12 mouse cellular contexts compared by ENCODE assay signal in genomic region chr16:12115040-12115856, GRCm38 (mm10).
DNase-seq lines count a peak whose midpoint lies in the region; ATAC-seq and TF ChIP-seq lines count a peak whose summit lies in the region.
"Had no signal": no experiment of that assay in that cellular context is flagged by ENCODE, and none has a peak within 500 bp of the region (broad histone marks: within the 10 kb centered on the region; RNA-seq: fewer than 3 reads in every experiment).

No protein-coding gene starts in this region.

- WGBS in hindbrain, embryonic 11.5 days = 50% methylated on average over 7 of the region's 7 CpGs
- WGBS in hindbrain, embryonic 10.5 days = 44% methylated on average over 7 of the region's 7 CpGs
- 38% methylated on average over 7 of the region's 7 CpGs for WGBS in forebrain, embryonic 15.5 days
- WGBS in midbrain, postnatal 0 days = 26% methylated on average over 7 of the region's 7 CpGs
- 28% methylated on average over 7 of the region's 7 CpGs for WGBS in cerebellum, adult 2 months

- ATAC-seq in hindbrain, embryonic 11.5 days (ENCODE audit: low FRiP score) = no peak
- ATAC-seq in forebrain, embryonic 15.5 days (replicated peaks) = peak; percentile 79
- peak; percentile 80 for ATAC-seq in midbrain, postnatal 0 days (ENCODE audit: low FRiP score)

- no peak overlapping the region for H3K9ac ChIP-seq in hindbrain, embryonic 11.5 days (ENCODE audit: low read depth, low read length)
- no peak overlapping the region for H3K9ac ChIP-seq in forebrain, embryonic 15.5 days (replicated peaks)
- H3K9ac ChIP-seq in midbrain, postnatal 0 days (replicated peaks; ENCODE audit: low read length, poor library complexity, severe bottlenecking) = no peak overlapping the region
- H3K9ac ChIP-seq: limb, embryonic 15.5 days had no signal

- no peak for TF ChIP-seq POLR2A in cerebellum, adult 2 months (IDR thresholded peaks at IDR 0.05; ENCODE audit: borderline replicate concordance, insufficient read depth, low read length)

- H3K36me3 ChIP-seq in hindbrain, embryonic 11.5 days (ENCODE audit: control insufficient read depth, insufficient read depth, low read length) = no peaks in the 10 kb centered on the region
- no peaks in the 10 kb centered on the region for H3K36me3 ChIP-seq in hindbrain, embryonic 10.5 days
- no peaks in the 10 kb centered on the region for H3K36me3 ChIP-seq in forebrain, embryonic 15.5 days
- no peaks in the 10 kb centered on the region for H3K36me3 ChIP-seq in midbrain, postnatal 0 days (ENCODE audit: insufficient read depth, low read length)
- H3K36me3 ChIP-seq: limb, embryonic 15.5 days had no signal

- peak; percentile 23; the same call in 1 of the 2 replicates for TF ChIP-seq CTCF in midbrain, postnatal 0 days (IDR thresholded peaks at IDR 0.05)
- no peak for TF ChIP-seq CTCF in cerebellum, adult 2 months (IDR thresholded peaks at IDR 0.05; ENCODE audit: borderline replicate concordance, insufficient read depth, low read depth, low read length)

- 0 out of 2 replicates have a peak, but pooled peaks cover 2% of the 10 kb centered on the region for H3K27me3 ChIP-seq in hindbrain, embryonic 11.5 days (ENCODE audit: control insufficient read depth, insufficient read depth, low read length)
- no peaks in the 10 kb centered on the region for H3K27me3 ChIP-seq in hindbrain, embryonic 10.5 days (ENCODE audit: insufficient read depth, poor library complexity, severe bottlenecking)
- H3K27me3 ChIP-seq in forebrain, embryonic 15.5 days = no peaks in the 10 kb centered on the region
- no peaks in the 10 kb centered on the region for H3K27me3 ChIP-seq in midbrain, postnatal 0 days (ENCODE audit: insufficient read depth, low read length)
- no peaks in the 10 kb centered on the region for H3K27me3 ChIP-seq in cerebellum, adult 2 months (ENCODE audit: control insufficient read depth, insufficient read depth, low read length)
- H3K27me3 ChIP-seq: limb, embryonic 15.5 days had no signal

- H3K9me3 ChIP-seq in hindbrain, embryonic 11.5 days (ENCODE audit: control insufficient read depth, low read length) = no peaks in the 10 kb centered on the region
- H3K9me3 ChIP-seq in hindbrain, embryonic 10.5 days = no peaks in the 10 kb centered on the region
- no peaks in the 10 kb centered on the region for H3K9me3 ChIP-seq in forebrain, embryonic 15.5 days
- no peaks in the 10 kb centered on the region for H3K9me3 ChIP-seq in midbrain, postnatal 0 days (ENCODE audit: low read length)
- H3K9me3 ChIP-seq: limb, embryonic 15.5 days had no signal

- H3K4me2 ChIP-seq in hindbrain, embryonic 11.5 days (replicated peaks; ENCODE audit: low read depth, low read length) = no peak overlapping the region
- H3K4me2 ChIP-seq in forebrain, embryonic 15.5 days (replicated peaks) = no peak overlapping the region
- H3K4me2 ChIP-seq in midbrain, postnatal 0 days (ENCODE audit: low read depth, low read length, poor library complexity, severe bottlenecking) = no peak overlapping the region
- H3K4me2 ChIP-seq: limb, embryonic 15.5 days had no signal

- no peak overlapping the region for H3K4me3 ChIP-seq in hindbrain, embryonic 11.5 days (ENCODE audit: low read depth, low read length)
- no peak overlapping the region for H3K4me3 ChIP-seq in hindbrain, embryonic 10.5 days
- H3K4me3 ChIP-seq in forebrain, embryonic 15.5 days = no peak overlapping the region
- H3K4me3 ChIP-seq in midbrain, postnatal 0 days (ENCODE audit: low read depth, low read length) = no peak overlapping the region
- H3K4me3 ChIP-seq in cerebellum, adult 2 months (replicated peaks; ENCODE audit: insufficient read depth, low read depth, low read length) = no peak overlapping the region
- H3K4me3 ChIP-seq: limb, embryonic 15.5 days had no signal

- DNase-seq in hindbrain, embryonic 11.5 days (ENCODE audit: low spot score) = peak; percentile 3
- no peak for DNase-seq in hindbrain, embryonic 10.5 days (ENCODE audit: low spot score)
- peak; percentile 41 for DNase-seq in left cerebral cortex, adult 11 months (ENCODE audit: low spot score)
- DNase-seq in midbrain, postnatal 0 days (ENCODE audit: low spot score) = peak; percentile 77
- DNase-seq in lung, adult 18-20 months = no peak
- no peak for DNase-seq in liver
- DNase-seq in cerebellum, adult 2 months = no peak
- DNase-seq: cerebellum, adult 8-10 months had no signal

- H3K4me1 ChIP-seq in hindbrain, embryonic 11.5 days (replicated peaks; ENCODE audit: control insufficient read depth, insufficient read depth, low read length) = no peaks in the 10 kb centered on the region
- H3K4me1 ChIP-seq in hindbrain, embryonic 10.5 days (replicated peaks) = peaks cover 5% of the 10 kb centered on the region; the same call in 1 of the 2 replicates
- peaks cover 19% of the 10 kb centered on the region for H3K4me1 ChIP-seq in forebrain, embryonic 15.5 days
- H3K4me1 ChIP-seq in midbrain, postnatal 0 days (ENCODE audit: insufficient read depth, low read length) = peaks cover 6% of the 10 kb centered on the region
- no peaks in the 10 kb centered on the region for H3K4me1 ChIP-seq in cerebellum, adult 2 months (ENCODE audit: control insufficient read depth, insufficient read depth, low read length)
- H3K4me1 ChIP-seq: limb, embryonic 15.5 days had no signal

- no peak overlapping the region for H3K27ac ChIP-seq in hindbrain, embryonic 11.5 days (ENCODE audit: low read depth, low read length)
- no peak overlapping the region for H3K27ac ChIP-seq in hindbrain, embryonic 10.5 days
- peak overlapping the region; percentile 71 for H3K27ac ChIP-seq in forebrain, embryonic 15.5 days (replicated peaks)
- peak overlapping the region; percentile 57; the same call in 1 of the 2 replicates for H3K27ac ChIP-seq in midbrain, postnatal 0 days (ENCODE audit: low read depth, low read length)
- H3K27ac ChIP-seq in cerebellum, adult 2 months (ENCODE audit: insufficient read depth, low read length) = no peak overlapping the region
- H3K27ac ChIP-seq: kidney, postnatal 0 days; limb, embryonic 15.5 days; macrophage had no signal

Comparison
In these comparisons a context has a peak if more than half of its experiments do, and no peak if none do; other contexts are left out.
1. DNase-seq: peak in hindbrain, embryonic 11.5 days (single experiment), left cerebral cortex, adult 11 months (single experiment) and midbrain, postnatal 0 days (single experiment); none in hindbrain, embryonic 10.5 days (single experiment), lung, adult 18-20 months (0 of 2), liver (single experiment) and cerebellum, adult 2 months (0 of 2).
2. H3K27ac ChIP-seq: peak in forebrain, embryonic 15.5 days (single experiment) and midbrain, postnatal 0 days (single experiment); none in hindbrain, embryonic 11.5 days (single experiment), hindbrain, embryonic 10.5 days (single experiment) and cerebellum, adult 2 months (single experiment).